Mouse (Mus musculus) E14TG2a.4 (cell line): Measurements from ENCODE around the gene Tuft1.
A peak's percentile ranks its signal among the peaks of the same experiment; 100 is the strongest.
"Not testable (repeated sequence)": the region's sequence is repeated elsewhere in the genome, so short reads cannot be mapped to it uniquely, and the experiment has no call there.

ENCODE experiments used
- H3K27me3 ChIP-seq: 2 replicates; pipeline ENCODE4 v1.6.1; 2014; ENCODE audit warnings: low read length, control low read depth; ENCODE audit not compliant: insufficient read depth
- H3K36me3 ChIP-seq: 2 replicates; pipeline ENCODE4 v1.6.1; 2014; ENCODE audit warnings: low read length, control low read depth; ENCODE audit not compliant: insufficient read depth
- H3K4me1 ChIP-seq: replicated peaks from 2 replicates; pipeline ENCODE4 v1.6.1; 2014; ENCODE audit warnings: low read depth, low read length, control low read depth
- H3K4me3 ChIP-seq: replicated peaks from 2 replicates; pipeline ENCODE4 v1.5.1; 2014; ENCODE audit warnings: mild to moderate bottlenecking, low read length
- H3K9me3 ChIP-seq: 2 replicates; pipeline ENCODE4 v1.6.1; 2014; ENCODE audit warnings: low read length, control low read depth
- CTCF ChIP-seq: conservative IDR thresholded peaks from 2 replicates; pipeline ENCODE4 v1.5.1; 2014; ENCODE audit warnings: low read length
- NANOG ChIP-seq: IDR thresholded peaks from 2 replicates; pipeline ENCODE4 v1.6.1; 2014; ENCODE audit warnings: borderline replicate concordance, low read length, mixed read lengths
- POU5F1 ChIP-seq: IDR thresholded peaks from 2 replicates; pipeline ENCODE4 v1.6.1; 2014; ENCODE audit warnings: low read length, borderline replicate concordance

Tuft1 gene

DNA sequence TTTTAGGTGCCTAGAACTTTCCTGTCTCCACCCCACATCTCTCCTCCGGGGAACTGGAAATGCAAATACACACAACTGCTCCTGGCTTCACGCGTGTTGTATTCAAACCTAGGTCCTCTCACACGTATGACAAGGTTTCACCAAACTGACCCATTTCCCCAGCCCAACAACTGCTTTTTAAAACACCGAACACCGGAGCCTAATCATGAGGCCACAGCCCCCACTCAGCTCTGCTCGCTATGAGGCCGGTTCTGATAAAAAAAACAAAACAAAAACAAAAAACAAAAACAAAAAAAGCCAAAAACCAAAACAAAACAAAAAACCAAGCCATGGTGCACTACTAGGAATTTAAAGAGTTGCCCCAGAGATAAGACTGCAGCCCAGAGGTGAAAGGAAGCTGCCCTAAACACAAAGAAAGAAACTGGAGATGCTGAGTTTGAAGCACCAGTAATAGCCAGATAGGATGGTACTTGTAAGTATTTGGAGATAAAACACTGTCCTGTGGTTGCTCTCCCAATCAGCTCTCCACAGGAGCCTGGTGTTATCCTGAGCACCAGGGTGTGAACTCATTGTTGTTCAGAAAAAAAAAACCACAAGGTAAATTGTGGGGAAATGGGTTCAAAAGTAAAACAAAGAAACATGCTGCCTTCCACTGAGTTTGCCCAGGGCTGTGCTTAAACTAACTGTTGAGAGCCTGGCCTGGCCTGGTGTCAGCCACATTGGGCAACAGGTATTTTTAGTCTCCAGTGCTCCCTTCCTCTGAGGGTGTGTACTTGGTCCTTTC lies 27.5 kb upstream of the Tuft1 start:
- peaks cover 14% of the 10 kb centered on the region for H3K9me3 ChIP-seq
- H3K4me1 ChIP-seq, H3K27me3 ChIP-seq, H3K36me3 ChIP-seq, H3K4me3 ChIP-seq: not testable (repeated sequence)
- peak; percentile 81; the same call in 1 of the 2 replicates for TF ChIP-seq NANOG

DNA sequence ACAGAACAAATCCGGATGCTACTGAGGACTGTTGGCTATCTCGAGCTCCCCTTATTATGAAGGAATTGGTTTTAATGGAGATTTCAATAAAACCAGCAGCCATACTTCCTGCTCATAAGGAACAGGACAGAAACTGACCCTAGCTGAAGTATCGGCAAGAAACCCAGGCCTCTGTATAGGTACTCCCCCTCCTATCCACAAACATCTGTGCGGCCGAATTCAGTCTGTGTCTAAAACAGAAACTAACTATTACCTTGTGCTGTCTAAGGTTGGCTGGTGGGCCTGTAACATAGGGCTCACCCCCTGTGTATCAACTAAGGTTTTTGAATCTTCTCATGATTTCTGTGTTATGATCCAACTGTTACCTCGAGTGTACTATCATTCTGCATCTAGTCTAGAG lies 25.0 kb upstream of the Tuft1 start:
- no peak overlapping the region for H3K4me3 ChIP-seq
- H3K36me3 ChIP-seq, result no peaks in the 10 kb centered on the region

GRCm38 (mm10) chr3:94680783-94681182 lies 22.1 kb upstream of the Tuft1 start:
- peaks cover 3% of the 10 kb centered on the region; the same call in 1 of the 2 replicates for H3K27me3 ChIP-seq
- no peak overlapping the region for H3K4me3 ChIP-seq
- peaks cover 67% of the 10 kb centered on the region for H3K9me3 ChIP-seq
- no peak for TF ChIP-seq POU5F1
- TF ChIP-seq NANOG, result no peak
- no peak for TF ChIP-seq CTCF
- no peaks in the 10 kb centered on the region for H3K36me3 ChIP-seq
- H3K4me1 ChIP-seq, result no peaks in the 10 kb centered on the region

More for the DNA sequence above, 25.0 kb upstream of the Tuft1 start:
- H3K4me1 ChIP-seq, result 0 out of 2 replicates have a peak, but pooled peaks cover 5% of the 10 kb centered on the region
- peaks cover 39% of the 10 kb centered on the region for H3K9me3 ChIP-seq
- peaks cover 3% of the 10 kb centered on the region for H3K27me3 ChIP-seq
- TF ChIP-seq NANOG (no peak), POU5F1 (no peak), CTCF (no peak)

DNA sequence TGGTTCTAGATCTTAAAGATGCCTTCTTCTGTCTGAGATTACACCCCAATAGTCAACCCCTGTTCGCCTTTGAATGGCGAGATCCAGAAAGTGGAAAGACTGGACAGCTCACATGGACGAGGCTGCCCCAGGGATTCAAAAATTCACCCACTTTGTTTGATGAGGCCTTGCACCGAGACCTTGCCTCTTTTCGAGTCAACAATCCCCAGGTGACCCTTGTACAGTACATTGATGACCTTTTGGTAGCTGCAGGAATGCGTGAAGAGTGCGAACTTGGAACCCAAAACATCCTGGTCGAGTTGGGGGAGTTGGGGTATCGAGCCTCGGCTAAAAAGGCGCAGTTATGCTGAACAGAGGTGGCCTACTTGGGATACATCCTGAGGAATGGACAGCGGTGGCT lies 21.4 kb upstream of the Tuft1 start:
- not testable (repeated sequence) for H3K36me3 ChIP-seq, H3K27me3 ChIP-seq

GRCm38 (mm10) chr3:94679351-94679841 lies 20.7 kb upstream of the Tuft1 start:
- TF ChIP-seq CTCF, result no peak
- no peak for TF ChIP-seq NANOG
- no peak for TF ChIP-seq POU5F1

More for the DNA sequence above, 21.4 kb upstream of the Tuft1 start:
- H3K4me1 ChIP-seq, H3K4me3 ChIP-seq: not testable (repeated sequence)
- peaks cover 75% of the 10 kb centered on the region for H3K9me3 ChIP-seq

GRCm38 (mm10) chr3:94675101-94675500 lies 16.4 kb upstream of the Tuft1 start:
- not testable (repeated sequence) for H3K4me3 ChIP-seq, H3K27me3 ChIP-seq, H3K4me1 ChIP-seq, H3K36me3 ChIP-seq
- H3K9me3 ChIP-seq, result peaks cover 81% of the 10 kb centered on the region

More at GRCm38 (mm10) chr3:94679351-94679841, 20.7 kb upstream of the Tuft1 start:
- Histone ChIP-seq H3K36me3 (no peaks in the 10 kb centered on the region), H3K9me3 (peaks cover 81% of the 10 kb centered on the region), H3K27me3 (peaks cover 3% of the 10 kb centered on the region; the same call in 1 of the 2 replicates), H3K4me3 (no peak overlapping the region), H3K4me1 (no peaks in the 10 kb centered on the region)

DNA sequence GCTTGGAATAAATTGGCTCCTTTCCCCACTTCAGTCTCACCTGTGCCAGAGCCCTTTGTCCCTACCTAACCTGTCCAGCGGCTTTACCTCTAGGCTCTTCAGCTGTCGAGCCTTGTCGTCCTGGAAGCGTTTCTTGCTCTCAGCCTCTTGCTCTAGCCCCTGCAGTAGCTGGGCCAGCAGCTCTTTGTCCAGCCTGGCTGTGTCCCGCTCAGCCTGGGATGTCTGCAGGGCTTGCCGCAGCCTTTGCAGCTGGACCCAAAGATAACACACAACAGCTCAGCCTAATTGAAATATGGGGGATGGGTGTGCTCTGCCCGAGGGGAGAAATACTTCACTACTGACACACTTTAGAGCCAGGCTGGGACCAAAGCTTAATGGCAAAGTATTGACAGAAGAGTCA lies 7.2 kb upstream of the Tuft1 start:
- not testable (repeated sequence) for H3K36me3 ChIP-seq, H3K27me3 ChIP-seq, H3K9me3 ChIP-seq, H3K4me3 ChIP-seq, H3K4me1 ChIP-seq

GRCm38 (mm10) chr3:94665060-94665802 lies 6.6 kb upstream of the Tuft1 start:
- H3K9me3 ChIP-seq, result not testable (repeated sequence)

DNA sequence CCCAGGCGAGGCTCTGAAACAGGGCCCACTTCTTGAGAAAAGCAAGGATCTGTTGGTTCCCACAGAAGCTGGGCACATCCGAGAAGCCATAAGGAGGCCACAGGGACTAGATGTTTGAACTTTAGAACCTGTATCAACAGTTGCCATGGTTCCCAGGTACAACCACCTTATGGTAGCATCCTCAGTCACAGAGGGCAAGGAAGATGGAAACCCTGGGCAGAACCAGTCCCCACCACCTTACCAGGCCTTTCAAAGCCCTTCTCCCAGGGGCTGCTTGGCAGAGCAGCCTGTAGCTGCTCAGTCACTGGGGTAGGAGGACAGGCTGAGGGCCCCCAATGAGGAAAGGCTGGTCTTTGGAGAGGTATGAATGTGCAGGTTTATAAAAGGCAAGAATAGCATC lies 2.2 kb upstream of the Tuft1 start:
- H3K9me3 ChIP-seq, H3K36me3 ChIP-seq, H3K4me3 ChIP-seq: not testable (repeated sequence)
- Histone ChIP-seq H3K27me3 (peaks cover 23% of the 10 kb centered on the region), H3K4me1 (peaks cover 13% of the 10 kb centered on the region)

More at GRCm38 (mm10) chr3:94665060-94665802, 6.6 kb upstream of the Tuft1 start:
- not testable (repeated sequence) for H3K36me3 ChIP-seq, H3K27me3 ChIP-seq, H3K4me3 ChIP-seq, H3K4me1 ChIP-seq

- H3K4me1 ChIP-seq, result peaks cover 13% of the 10 kb centered on the region
- peaks cover 23% of the 10 kb centered on the region for H3K27me3 ChIP-seq
- not testable (repeated sequence) for H3K9me3 ChIP-seq, H3K36me3 ChIP-seq, H3K4me3 ChIP-seq
Measured at GRCm38 (mm10) chr3:94659142-94659748, 573 bp upstream of the Tuft1 start.

DNA sequence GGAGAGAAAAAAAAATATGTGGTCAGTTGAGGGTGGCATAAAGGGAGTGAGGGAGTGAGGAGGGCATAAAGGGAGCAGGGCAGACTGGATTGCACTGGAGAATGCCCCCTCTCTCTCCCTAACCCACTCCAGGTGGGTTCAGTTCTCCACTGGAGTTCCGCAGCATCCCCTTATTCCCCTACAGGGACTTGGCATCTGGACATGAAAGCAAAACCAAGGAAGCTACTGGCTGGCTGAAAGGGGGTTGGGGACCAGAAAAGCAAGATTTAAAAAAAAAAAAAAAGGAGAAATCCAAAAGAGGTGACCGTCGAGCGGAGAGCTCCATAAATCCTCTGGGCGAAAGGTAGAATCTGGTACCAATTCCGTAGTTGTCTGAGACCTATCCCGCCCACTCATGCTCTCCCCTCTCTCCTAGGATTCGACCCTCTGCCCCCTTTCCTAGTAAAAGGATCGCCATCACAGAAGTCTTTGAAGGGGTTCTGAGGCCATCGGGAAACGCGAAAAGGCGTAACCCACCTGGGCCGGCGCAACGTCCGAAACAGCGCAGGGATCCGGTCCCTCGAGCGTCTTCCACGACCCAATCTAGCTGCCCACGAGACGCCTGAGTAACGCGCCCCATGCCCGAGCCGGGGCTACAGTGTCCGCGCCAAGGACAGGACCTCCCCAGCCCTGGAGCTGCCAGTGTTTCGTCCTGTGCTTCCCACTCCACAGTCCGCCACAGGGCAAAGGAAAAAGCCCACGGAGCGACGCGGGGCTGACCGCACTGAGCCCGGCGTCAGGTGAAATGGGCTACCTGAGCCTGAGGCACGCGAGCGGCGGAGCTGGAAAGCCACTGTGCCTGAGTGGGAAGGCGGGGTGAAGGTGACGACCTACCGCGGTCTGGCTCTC lies 576 bp downstream of the Tuft1 start:
- H3K4me3 ChIP-seq, result peak overlapping the region; percentile 58
- H3K27me3 ChIP-seq, result peaks cover 23% of the 10 kb centered on the region
- H3K9me3 ChIP-seq, H3K36me3 ChIP-seq: not testable (repeated sequence)
- peaks cover 13% of the 10 kb centered on the region for H3K4me1 ChIP-seq

DNA sequence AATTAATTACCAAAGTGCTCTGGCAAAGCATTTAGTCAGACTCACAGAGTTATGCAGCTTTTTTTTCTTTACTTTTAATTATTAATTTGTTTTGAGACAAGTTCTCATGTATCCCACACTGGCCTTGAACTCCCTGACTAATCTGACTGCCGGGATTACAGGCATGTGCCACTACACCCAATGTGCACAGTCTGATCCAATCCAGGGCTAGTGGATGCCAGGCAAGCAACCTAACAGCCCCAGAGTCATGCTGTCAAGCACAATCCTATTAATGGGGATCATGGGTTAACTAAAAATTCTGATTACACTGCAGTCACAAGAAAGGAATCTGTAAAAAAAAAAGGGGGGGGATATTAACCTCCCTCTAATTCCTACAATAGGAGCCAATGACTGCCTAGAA lies 4.7 kb downstream of the Tuft1 start:
- not testable (repeated sequence) for H3K4me1 ChIP-seq, H3K9me3 ChIP-seq, H3K4me3 ChIP-seq, H3K36me3 ChIP-seq
- peaks cover 24% of the 10 kb centered on the region for H3K27me3 ChIP-seq
